Comparison of ENCODE assay signal across 9 mouse cellular contexts in the genomic region with DNA sequence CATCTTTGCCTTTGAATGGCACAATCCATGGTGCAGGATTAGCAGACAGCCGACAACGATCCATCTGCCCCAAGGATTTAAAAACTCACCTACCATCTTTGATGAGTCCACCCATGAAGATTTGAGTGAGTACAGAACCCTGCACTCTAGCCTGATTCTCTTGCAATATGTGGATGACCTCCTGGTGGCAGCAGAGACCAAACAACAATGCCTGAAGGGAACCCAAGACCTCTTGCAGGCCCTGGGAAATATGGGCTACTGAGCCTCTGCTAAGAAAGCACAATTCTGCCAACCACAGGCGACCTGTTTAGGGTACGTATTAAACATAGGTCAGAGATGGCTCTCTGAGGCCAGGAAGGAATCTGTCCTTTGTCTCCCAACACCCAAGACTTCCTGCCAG. TPM values are rescaled to one million over a fixed set of nuclear protein-coding genes. Genes with fewer than 3 reads are reported as not detected.
A peak's percentile ranks its signal among the peaks of the same experiment; 100 is the strongest.
DNase-seq lines count a peak whose midpoint lies in the region; ATAC-seq and TF ChIP-seq lines count a peak whose summit lies in the region.
"Had no signal": no experiment of that assay in that cellular context is flagged by ENCODE, and none has a peak within 500 bp of the region (broad histone marks: within the 10 kb centered on the region; RNA-seq: fewer than 3 reads in every experiment).

No protein-coding gene starts in this region.

- H3K4me2 ChIP-seq in heart, postnatal 0 days (ENCODE audit: low read depth, low read length), result no peak overlapping the region

- peak; percentile 68; the same call in 1 of the 2 replicates for ATAC-seq in erythroblast, adult 5-6 weeks (replicated peaks; ENCODE audit: low FRiP score, poor library complexity, severe bottlenecking)
- peak; percentile 75 for ATAC-seq in heart, postnatal 0 days (ENCODE audit: insufficient read depth, low read depth)

- no peak overlapping the region for H3K9ac ChIP-seq in heart, postnatal 0 days (replicated peaks; ENCODE audit: low read depth, low read length)

- no peak for TF ChIP-seq POLR2A in bone marrow, adult 2 months (IDR thresholded peaks at IDR 0.05; ENCODE audit: borderline replicate concordance, control insufficient read depth, low read depth, low read length)
- no peak for TF ChIP-seq POLR2A in lung, adult 2 months (IDR thresholded peaks at IDR 0.05; ENCODE audit: borderline replicate concordance, extremely low read depth, low read depth, low read length)

- no peaks in the 10 kb centered on the region for H3K9me3 ChIP-seq in heart, postnatal 0 days (replicated peaks; ENCODE audit: control insufficient read depth, low read length)

- no peak overlapping the region for H3K4me3 ChIP-seq in bone marrow, adult 2 months (replicated peaks; ENCODE audit: control insufficient read depth, low read depth, low read length)
- no peak overlapping the region for H3K4me3 ChIP-seq in heart, postnatal 0 days (ENCODE audit: low read depth, low read length)
- H3K4me3 ChIP-seq in lung, adult 2 months (replicated peaks; ENCODE audit: extremely low read depth, low read depth, low read length), result no peak overlapping the region
- H3K4me3 ChIP-seq: erythroblast, embryonic 14.5 days had no signal

- H3K27me3 ChIP-seq in heart, postnatal 0 days (ENCODE audit: control insufficient read depth, insufficient read depth, low read length), result peaks cover 3% of the 10 kb centered on the region

- peak; percentile 79 to 88 for DNase-seq in CD8-positive naive resting alpha-beta T cell, adult 2 months (ENCODE audit: low read depth in 2 of 2, low spot score in 2 of 2)
- peak; percentile 72 for DNase-seq in heart, postnatal 0 days (ENCODE audit: low spot score)
- DNase-seq in kidney, postnatal 36 days, result peak; percentile 73 to 91
- DNase-seq in lung, adult 2 months, result peak; percentile 85
- peak; percentile 43 for DNase-seq in ovary, adult 18-20 months (ENCODE audit: low spot score)
- peak; percentile 85 for DNase-seq in thymus, postnatal 0 days (ENCODE audit: low spot score)

- no peak overlapping the region for H3K27ac ChIP-seq in bone marrow, adult 2 months (ENCODE audit: control insufficient read depth, insufficient read depth, low read depth, low read length, poor library complexity)
- no peak overlapping the region for H3K27ac ChIP-seq in heart, postnatal 0 days (ENCODE audit: low read depth)

- TF ChIP-seq EP300 in heart, postnatal 0 days (IDR thresholded peaks at IDR 0.05; ENCODE audit: low read depth), result no peak

- peak; percentile 82 for TF ChIP-seq CTCF in bone marrow, adult 2 months (IDR thresholded peaks at IDR 0.05; ENCODE audit: control insufficient read depth, insufficient read depth, low read length)
- TF ChIP-seq CTCF in heart, postnatal 0 days (IDR thresholded peaks at IDR 0.05; ENCODE audit: low read depth), result peak; percentile 95
- peak; percentile 87 for TF ChIP-seq CTCF in lung, adult 2 months (IDR thresholded peaks at IDR 0.05; ENCODE audit: insufficient read depth, low read length)

- 21% methylated on average over 4 of the region's 4 CpGs for WGBS in bone marrow, adult 2 months
- 14% methylated on average over 4 of the region's 4 CpGs for WGBS in heart, postnatal 0 days
- 18% methylated on average over 4 of the region's 4 CpGs for WGBS in lung, adult 2 months

- no peaks in the 10 kb centered on the region for H3K36me3 ChIP-seq in heart, postnatal 0 days (replicated peaks; ENCODE audit: control insufficient read depth, insufficient read depth, low read length)

- H3K4me1 ChIP-seq in bone marrow, adult 2 months (ENCODE audit: control insufficient read depth, insufficient read depth, low read length), result no peaks in the 10 kb centered on the region
- H3K4me1 ChIP-seq in heart, postnatal 0 days (ENCODE audit: control insufficient read depth, insufficient read depth), result no peaks in the 10 kb centered on the region
- no peaks in the 10 kb centered on the region for H3K4me1 ChIP-seq in lung, adult 2 months (ENCODE audit: control insufficient read depth, insufficient read depth, low read length)

RNA-seq across cellular contexts. Expression of a gene that starts 11.1 kb away (rescaled TPM):
- polyA plus RNA-seq in bone marrow, adult 2 months (2011; ENCODE audit: insufficient read depth, insufficient read length, low replicate concordance, missing spikeins), result 17.7 and 35.7 TPM in 2 replicates
- 17.7 and 23.6 TPM in 2 replicates for total RNA-seq in erythroblast, adult 5-6 weeks (2015; ENCODE audit: low replicate concordance)
- total RNA-seq in erythroblast, adult 5-6 weeks (2017; ENCODE audit: low replicate concordance), result 41.7 and 52.3 TPM in 2 replicates
- total RNA-seq in heart, postnatal 0 days (2014; rRNA removed; ENCODE audit: low replicate concordance), result 20.4 and 25.6 TPM in 2 replicates
- polyA plus RNA-seq in heart, postnatal 0 days (2015; fragmentation: Nextera tagmentation; extraction: Ambion mirVana), result 19.5 and 21.3 TPM in 2 replicates
- polyA plus RNA-seq in lung, adult 2 months (2012; rRNA removed), result 49.0 and 59.9 TPM in 2 replicates
- 43.4 and 46.3 TPM in 2 replicates for polyA plus RNA-seq in thymus, postnatal 0 days (2015; fragmentation: Nextera tagmentation; extraction: Ambion mirVana)

RNA-seq across cellular contexts. Expression of a gene that starts 50.0 kb away (rescaled TPM):
- 3.4 and 6.1 TPM in 2 replicates for polyA plus RNA-seq in bone marrow, adult 2 months (2011; ENCODE audit: insufficient read depth, insufficient read length, low replicate concordance, missing spikeins)
- total RNA-seq in erythroblast, adult 5-6 weeks (2015; ENCODE audit: low replicate concordance), result not detected in 2 replicates
- 0.42 TPM in 1 of 2 replicates, not detected in the other for total RNA-seq in erythroblast, adult 5-6 weeks (2017; ENCODE audit: low replicate concordance)
- total RNA-seq in heart, postnatal 0 days (2014; rRNA removed; ENCODE audit: low replicate concordance), result 79.2 and 98.4 TPM in 2 replicates
- 33.9 and 36.9 TPM in 2 replicates for polyA plus RNA-seq in heart, postnatal 0 days (2015; fragmentation: Nextera tagmentation; extraction: Ambion mirVana)
- polyA plus RNA-seq in lung, adult 2 months (2012; rRNA removed), result 21.3 and 22.2 TPM in 2 replicates
- 2.0 and 2.5 TPM in 2 replicates for polyA plus RNA-seq in thymus, postnatal 0 days (2015; fragmentation: Nextera tagmentation; extraction: Ambion mirVana)
- polyA plus RNA-seq: erythroblast, embryonic 14.5 days had no signal

RNA-seq across cellular contexts. Expression of a gene that starts 56.3 kb away (rescaled TPM):
- polyA plus RNA-seq in bone marrow, adult 2 months (2011; ENCODE audit: insufficient read depth, insufficient read length, low replicate concordance, missing spikeins), result 3.8 and 9.1 TPM in 2 replicates
- not detected in 2 replicates for total RNA-seq in erythroblast, adult 5-6 weeks (2015; ENCODE audit: low replicate concordance)
- total RNA-seq in erythroblast, adult 5-6 weeks (2017; ENCODE audit: low replicate concordance), result not detected in 2 replicates
- 3.4 and 5.1 TPM in 2 replicates for total RNA-seq in heart, postnatal 0 days (2014; rRNA removed; ENCODE audit: low replicate concordance)
- 2.7 and 2.8 TPM in 2 replicates for polyA plus RNA-seq in heart, postnatal 0 days (2015; fragmentation: Nextera tagmentation; extraction: Ambion mirVana)
- 2.6 and 3.4 TPM in 2 replicates for polyA plus RNA-seq in lung, adult 2 months (2012; rRNA removed)
- 2.0 and 2.4 TPM in 2 replicates for polyA plus RNA-seq in thymus, postnatal 0 days (2015; fragmentation: Nextera tagmentation; extraction: Ambion mirVana)
- polyA plus RNA-seq: erythroblast, embryonic 14.5 days had no signal
